Mouse (Mus musculus) NIH3T3 (cell line): ENCODE data around the gene Slc35d1.
"Not testable (repeated sequence)": the region's sequence is repeated elsewhere in the genome, so short reads cannot be mapped to it uniquely, and the experiment has no call there.

Experiments
- DNase-seq: peaks from one replicate; pipeline ENCODE4 v3.0.0-alpha.2; 2012; ENCODE audit warnings: low read depth

Gene Slc35d1

DNA sequence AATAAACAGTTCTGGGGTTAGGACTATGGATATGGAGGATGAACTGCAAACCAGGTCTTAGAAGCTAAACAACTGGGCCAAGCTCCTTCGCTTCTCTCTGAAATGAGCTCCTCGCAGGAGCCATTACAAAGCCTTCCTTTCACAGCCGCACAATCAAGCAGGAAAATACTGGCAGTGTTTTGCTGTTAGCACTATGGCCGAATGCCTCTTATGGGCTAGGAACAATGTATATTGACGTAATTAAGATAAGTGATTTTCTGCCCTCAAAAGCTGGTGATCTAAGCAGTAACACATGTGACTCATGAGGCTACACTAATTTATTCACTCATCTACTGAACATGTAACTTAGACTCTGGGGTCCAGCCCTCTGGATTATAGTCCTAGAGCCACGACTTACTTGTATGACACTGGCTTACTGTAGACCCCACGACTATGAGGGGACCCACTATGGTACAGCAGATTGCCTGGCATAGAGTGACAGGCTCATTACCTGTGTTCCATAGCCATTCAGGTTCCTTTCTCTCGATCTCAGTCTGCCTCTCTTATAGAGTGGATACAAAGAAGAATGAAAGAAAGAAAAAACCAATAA is 34.6 kb downstream of the Slc35d1 start:
- DNase-seq: no peak

GRCm38 (mm10) chr4:103179581-103179980 is 35.4 kb downstream of the Slc35d1 start:
- DNase-seq: no peak

- DNase-seq: peak; percentile 80
Observed at GRCm38 (mm10) chr4:103178635-103179318, 36.2 kb downstream of the Slc35d1 start.

- DNase-seq: no peak
Observed at GRCm38 (mm10) chr4:103177681-103178080, 37.3 kb downstream of the Slc35d1 start.

- DNase-seq: no peak
Observed at GRCm38 (mm10) chr4:103174001-103174400, 41.0 kb downstream of the Slc35d1 start.

DNA sequence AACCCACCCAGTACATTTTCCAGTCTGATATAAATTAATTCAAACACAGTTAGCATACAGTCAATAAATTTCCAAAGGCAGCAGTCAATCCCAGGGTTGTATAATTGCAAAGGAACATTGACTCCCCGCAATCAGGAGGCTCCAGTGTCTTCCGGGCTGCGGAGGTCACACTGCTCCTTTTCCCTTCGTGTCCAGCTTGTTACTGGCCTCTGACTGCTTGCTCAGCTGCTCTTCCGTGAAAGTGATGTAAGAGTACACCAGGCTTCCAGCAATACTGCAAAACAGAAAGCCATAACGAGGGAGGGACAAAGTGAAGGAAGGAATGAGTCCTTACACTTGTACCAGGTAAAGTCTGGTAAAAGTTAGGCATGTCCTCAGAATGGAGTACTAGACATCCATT is 41.5 kb downstream of the Slc35d1 start:
- DNase-seq: no peak

DNA sequence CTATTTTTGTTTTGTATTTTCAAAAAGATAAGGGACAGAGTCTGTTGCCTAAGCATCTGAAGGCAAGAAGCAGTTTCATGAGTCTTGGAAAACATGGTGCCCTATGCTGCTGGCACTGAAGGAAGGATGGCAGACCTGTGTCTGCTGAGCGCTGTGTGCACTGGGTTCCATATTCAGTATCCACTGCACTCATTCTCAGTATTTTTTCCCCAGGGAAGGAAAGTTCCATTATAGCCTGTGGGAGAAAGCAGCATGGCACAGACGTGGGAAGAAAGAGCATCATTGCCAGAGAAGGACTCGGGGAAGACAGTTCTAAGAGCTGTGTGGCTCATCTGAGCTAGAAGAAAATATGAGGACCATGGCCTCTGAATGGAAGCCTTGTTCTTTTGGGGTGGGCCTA is 43.7 kb downstream of the Slc35d1 start:
- DNase-seq: no peak

DNA sequence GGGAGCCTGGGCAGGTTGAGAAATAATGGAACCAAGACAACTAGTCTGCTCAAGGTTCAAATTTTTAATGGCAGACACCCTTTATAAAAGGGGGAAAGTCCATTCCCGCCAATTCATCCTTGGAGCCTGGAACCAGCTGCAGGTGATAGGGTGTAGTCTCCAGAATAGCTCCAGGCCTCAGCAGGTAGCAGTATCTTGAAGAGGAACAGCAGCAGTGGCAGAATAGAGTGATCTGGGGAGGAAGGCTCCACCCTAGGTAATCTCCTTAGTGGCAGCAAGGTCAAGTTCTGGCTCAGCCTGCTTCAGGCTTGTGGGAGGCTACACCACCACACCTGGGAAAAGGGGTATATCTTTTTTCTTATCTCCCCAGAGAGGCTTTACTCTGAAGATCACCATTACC is 48.8 kb downstream of the Slc35d1 start:
- not testable (repeated sequence) for DNase-seq

- DNase-seq: no peak
Observed at GRCm38 (mm10) chr4:103158781-103159180, 56.2 kb downstream of the Slc35d1 start.

GRCm38 (mm10) chr4:103151946-103152345 is 63.0 kb downstream of the Slc35d1 start:
- no peak for DNase-seq

GRCm38 (mm10) chr4:103146339-103146738 is 68.6 kb downstream of the Slc35d1 start:
- peak; percentile 90 for DNase-seq

DNA sequence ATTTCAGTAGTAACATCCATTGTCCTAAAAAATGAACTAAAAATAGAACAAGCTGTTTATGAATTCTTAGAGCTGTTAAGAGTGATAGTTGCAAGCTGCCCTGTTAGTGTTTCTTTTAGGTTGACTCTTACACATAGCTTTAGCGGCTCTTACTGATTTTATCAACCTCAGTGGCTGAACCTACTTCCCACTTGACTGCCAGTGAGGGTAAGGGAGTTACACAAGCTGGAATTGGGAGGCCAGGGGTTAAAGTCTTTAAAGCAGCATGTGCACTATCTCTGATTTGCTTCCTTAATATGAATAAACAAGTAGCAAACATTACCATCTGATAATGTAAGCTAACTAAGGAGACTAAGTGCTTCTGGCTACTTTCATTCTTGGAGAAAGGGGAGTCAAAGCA is 78.0 kb downstream of the Slc35d1 start:
- DNase-seq: no peak

DNA sequence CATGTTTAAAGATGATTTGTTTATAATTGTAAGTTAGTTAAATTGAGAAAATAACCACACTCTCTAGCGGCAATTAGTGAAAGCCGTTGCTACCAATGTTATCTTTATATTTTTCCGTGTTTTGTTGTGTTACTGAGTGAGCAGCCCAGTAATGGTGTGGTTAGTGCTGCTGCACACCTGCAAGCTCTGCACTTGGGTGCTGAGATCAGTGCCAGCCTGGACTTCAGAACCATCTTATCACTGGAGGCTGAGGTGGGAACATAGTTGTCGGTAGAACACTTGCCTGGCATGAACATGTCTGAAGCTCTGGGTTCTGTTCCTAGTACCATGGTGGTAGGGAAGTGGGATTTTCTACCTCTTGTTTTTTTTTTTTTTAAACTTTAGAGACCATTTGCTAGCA is 88.4 kb downstream of the Slc35d1 start:
- DNase-seq: no peak

GRCm38 (mm10) chr4:103123606-103124005 is 91.4 kb downstream of the Slc35d1 start:
- no peak for DNase-seq

DNA sequence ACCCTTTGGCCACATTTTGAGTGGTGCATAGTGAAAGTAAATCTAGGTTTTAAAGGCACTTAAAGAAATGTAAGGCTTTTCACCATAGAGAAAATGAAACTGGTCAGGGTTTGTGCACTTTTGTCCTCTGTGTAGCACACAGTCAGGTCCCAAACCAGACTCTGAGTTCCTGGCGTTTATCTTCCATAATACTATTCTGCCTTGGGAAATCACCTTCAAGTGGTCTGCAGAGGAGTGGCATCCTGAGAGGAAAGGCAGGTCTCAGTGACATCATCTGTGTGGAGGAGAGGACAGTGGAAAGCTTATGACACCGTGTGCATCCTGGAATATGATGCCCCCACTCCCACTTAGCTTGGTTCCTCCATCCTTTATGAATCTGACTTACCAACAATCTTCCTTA is 91.9 kb downstream of the Slc35d1 start:
- no peak for DNase-seq

GRCm38 (mm10) chr4:103120874-103121389 is 94.0 kb downstream of the Slc35d1 start:
- no peak for DNase-seq
